Mouse (Mus musculus) CH12.LX (cell line): ENCODE measurements at regions not wholly inside any gene's neighbourhood (a gene's known extent, or its start where the extent isn't known, plus 50 kb on each side); places are given as distances from the start of the nearest gene placed in this dataset.
"Not testable (repeated sequence)": the region's sequence is repeated elsewhere in the genome, so short reads cannot be mapped to it uniquely, and the experiment has no call there.

Experiments
- CTCF ChIP-seq, 2 experiments: IDR thresholded peaks in 1 of 2; conservative IDR thresholded peaks in 1 of 2; 2 replicates each; pipeline ENCODE4 v1.5.1; 2011 to 2012; ENCODE audit warnings: low read depth in 2 of 2, low read length in 2 of 2, improper control_type of control experiment in 1 of 2, inconsistent platforms in 1 of 2, mild to moderate bottlenecking in 1 of 2, moderate library complexity in 1 of 2
- E2F4 ChIP-seq: IDR thresholded peaks from 2 replicates; pipeline ENCODE4 v1.6.1; 2011; ENCODE audit warnings: low read depth, low read length, improper control_type of control experiment; ENCODE audit not compliant: insufficient replicate concordance
- EP300 ChIP-seq: IDR thresholded peaks from 2 replicates; pipeline ENCODE4 v1.6.1; 2011; ENCODE audit warnings: low read length, improper control_type of control experiment
- ETS1 ChIP-seq: conservative IDR thresholded peaks from 2 replicates; pipeline ENCODE4 v1.6.1; 2012; ENCODE audit warnings: low read depth, mild to moderate bottlenecking, inconsistent platforms, low read length, improper control_type of control experiment, moderate library complexity
- HCFC1 ChIP-seq: IDR thresholded peaks from 2 replicates; pipeline ENCODE4 v1.6.1; 2012; ENCODE audit warnings: low read depth, mild to moderate bottlenecking, inconsistent platforms, low read length, improper control_type of control experiment
- MXI1 ChIP-seq: IDR thresholded peaks from 2 replicates; pipeline ENCODE4 v1.6.1; 2011; ENCODE audit warnings: mild to moderate bottlenecking, low read depth, low read length, improper control_type of control experiment
- NRF1 ChIP-seq: IDR thresholded peaks from 2 replicates; pipeline ENCODE4 v1.6.1; 2014; ENCODE audit warnings: low read depth, mild to moderate bottlenecking, inconsistent platforms, low read length, improper control_type of control experiment, moderate library complexity
- POLR2A ChIP-seq: IDR thresholded peaks from 2 replicates; pipeline ENCODE4 v1.6.1; 2011; ENCODE audit warnings: low read depth, mild to moderate bottlenecking, improper control_type of control experiment, low read length
- SMC3 ChIP-seq: IDR thresholded peaks from 2 replicates; pipeline ENCODE4 v1.6.1; 2011; ENCODE audit warnings: low read depth, low read length, improper control_type of control experiment
- USF1 ChIP-seq: IDR thresholded peaks from 2 replicates; pipeline ENCODE4 v1.6.1; 2014; ENCODE audit warnings: low read depth, mild to moderate bottlenecking, inconsistent platforms, low read length, improper control_type of control experiment
- ZC3H11A ChIP-seq: IDR thresholded peaks from 2 replicates; pipeline ENCODE4 v1.6.1; 2012; ENCODE audit warnings: low read depth, mild to moderate bottlenecking, inconsistent platforms, low read length, improper control_type of control experiment

DNA sequence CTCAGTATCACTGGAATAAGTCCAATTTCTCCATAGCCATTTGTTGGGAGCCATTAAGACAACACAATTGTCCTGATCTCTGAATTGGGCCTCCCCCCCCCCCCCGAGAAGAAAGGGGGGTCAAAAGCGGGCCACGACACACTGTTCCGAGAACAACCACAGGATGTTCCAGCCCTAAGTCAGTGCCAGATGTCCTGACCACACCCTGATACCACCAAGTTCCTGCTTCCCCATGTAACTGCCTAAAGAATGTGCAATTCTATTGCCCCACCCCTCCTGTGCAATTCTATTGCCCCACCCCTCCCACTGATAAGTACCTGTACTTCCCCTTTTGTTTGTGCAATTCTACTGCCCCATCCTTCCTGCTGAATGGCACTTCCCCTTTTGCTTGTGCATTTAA lies 80.4 kb downstream of the Enc1 start:
- not testable (repeated sequence) for TF ChIP-seq USF1; CTCF (conservative IDR thresholded peaks at IDR 0.05 in 1 of 2, IDR thresholded peaks at IDR 0.05 in 1 of 2; ENCODE audit: low read depth in 2 of 2, low read length in 2 of 2); HCFC1; EP300; ETS1; POLR2A; SMC3; MXI1; E2F4; NRF1; ZC3H11A
